Mouse (Mus musculus): Measurements from ENCODE around the gene Wbp1l. TPM values are rescaled to one million over a fixed set of nuclear protein-coding genes. Genes with fewer than 3 reads are reported as not detected.
A peak's percentile ranks its signal among the peaks of the same experiment; 100 is the strongest.

The Wbp1l gene
- polyA plus RNA-seq, 1 experiment from 2014 or later, result 30.3 TPM

DNA sequence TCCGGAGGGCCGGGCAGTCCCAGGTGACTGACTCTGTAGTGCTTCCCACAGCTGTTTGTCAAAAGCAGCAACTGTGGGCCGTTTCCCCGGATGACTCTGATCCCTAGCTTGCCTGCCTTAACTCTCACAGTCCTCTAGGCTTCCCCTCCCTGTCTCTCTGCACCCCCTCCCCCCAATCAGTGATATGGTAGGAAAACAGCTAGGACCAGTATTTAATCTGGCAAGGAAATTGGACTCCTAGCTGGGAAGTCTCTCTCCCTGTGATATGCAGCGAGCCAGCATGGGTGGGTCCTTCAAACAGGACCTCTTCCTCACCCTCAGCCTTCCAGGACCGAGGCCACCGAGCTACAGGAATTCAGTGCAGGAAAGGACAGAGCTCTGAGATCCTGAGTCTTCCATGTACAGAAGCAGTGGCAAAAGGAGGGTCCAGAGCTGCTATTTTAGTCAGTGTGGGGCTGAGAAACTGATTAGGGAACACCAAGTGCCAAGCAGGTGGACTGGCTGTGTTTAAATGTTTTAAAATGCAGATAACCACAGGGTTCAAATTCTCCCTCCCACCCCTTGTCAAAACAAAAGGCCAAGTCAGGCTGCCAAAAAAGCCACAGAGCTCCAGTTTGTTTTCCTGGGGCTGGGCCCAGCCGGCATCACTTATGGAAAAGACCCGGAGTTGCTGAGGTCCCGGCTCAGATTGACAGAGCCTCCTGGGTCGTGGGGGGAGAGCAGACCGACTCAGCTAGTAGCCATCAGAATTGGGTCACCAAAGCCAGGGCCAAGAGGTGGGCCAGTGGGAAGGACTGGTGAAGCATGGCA lies 46.1 kb downstream of the Wbp1l start:
- ATAC-seq (ENCODE audit: low FRiP score) (no peak), DNase-seq (ENCODE audit: low spot score, missing footprints) (peak; percentile 86)
- no peaks in the 10 kb centered on the region for H3K27me3 ChIP-seq (ENCODE audit: control insufficient read depth, insufficient read depth, low read length)
- H3K4me3 ChIP-seq (ENCODE audit: low read depth, low read length), result no peak overlapping the region
- H3K27ac ChIP-seq (ENCODE audit: low read depth, low read length), result peak overlapping the region; percentile 25; the same call in 1 of the 2 replicates
- H3K4me2 ChIP-seq, result no peak overlapping the region
- no peaks in the 10 kb centered on the region for H3K9me3 ChIP-seq (ENCODE audit: control insufficient read depth, low read length)
- no peak overlapping the region for H3K9ac ChIP-seq (ENCODE audit: low read length)
- 31% methylated on average over 12 of the region's 12 CpGs for WGBS
- H3K36me3 ChIP-seq (ENCODE audit: control insufficient read depth, insufficient read depth, low read length), result no peaks in the 10 kb centered on the region
- H3K4me1 ChIP-seq (ENCODE audit: control insufficient read depth, insufficient read depth, low read length), result peaks cover 24% of the 10 kb centered on the region

DNA sequence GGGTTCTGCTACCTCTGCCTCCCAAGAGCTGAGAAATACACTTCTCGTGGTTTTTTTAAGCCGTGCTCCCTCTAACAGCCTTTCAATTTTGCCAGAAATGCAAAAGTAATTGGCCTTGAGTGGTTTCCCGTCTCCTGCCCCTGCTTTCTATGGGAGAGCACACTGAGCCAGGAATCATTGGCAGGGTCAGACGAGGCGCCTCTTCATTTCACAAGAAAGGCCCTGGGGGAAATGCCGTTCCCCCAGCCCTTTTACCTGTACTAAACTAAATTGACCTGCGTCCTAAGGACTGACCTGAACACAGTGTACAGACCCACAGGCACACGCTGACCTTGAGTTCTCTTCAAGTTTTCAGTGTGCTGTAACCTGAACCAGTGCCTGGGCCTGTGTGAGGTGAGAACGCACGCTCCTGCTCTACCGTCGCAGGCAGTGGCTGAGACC lies 47.2 kb downstream of the Wbp1l start:
- no peaks in the 10 kb centered on the region for H3K27me3 ChIP-seq (ENCODE audit: control insufficient read depth, insufficient read depth, low read length)
- ATAC-seq (ENCODE audit: low FRiP score) (no peak), DNase-seq (ENCODE audit: low spot score, missing footprints) (no peak)
- H3K9me3 ChIP-seq (ENCODE audit: control insufficient read depth, low read length), result no peaks in the 10 kb centered on the region
- H3K4me3 ChIP-seq (ENCODE audit: low read depth, low read length), result no peak overlapping the region
- no peak overlapping the region for H3K4me2 ChIP-seq
- no peaks in the 10 kb centered on the region for H3K36me3 ChIP-seq (ENCODE audit: control insufficient read depth, insufficient read depth, low read length)
- no peak overlapping the region for H3K27ac ChIP-seq (ENCODE audit: low read depth, low read length)
- H3K9ac ChIP-seq (ENCODE audit: low read length), result no peak overlapping the region
- H3K4me1 ChIP-seq (ENCODE audit: control insufficient read depth, insufficient read depth, low read length), result peaks cover 24% of the 10 kb centered on the region
- WGBS, result 84% methylated on average over 12 of the region's 12 CpGs

DNA sequence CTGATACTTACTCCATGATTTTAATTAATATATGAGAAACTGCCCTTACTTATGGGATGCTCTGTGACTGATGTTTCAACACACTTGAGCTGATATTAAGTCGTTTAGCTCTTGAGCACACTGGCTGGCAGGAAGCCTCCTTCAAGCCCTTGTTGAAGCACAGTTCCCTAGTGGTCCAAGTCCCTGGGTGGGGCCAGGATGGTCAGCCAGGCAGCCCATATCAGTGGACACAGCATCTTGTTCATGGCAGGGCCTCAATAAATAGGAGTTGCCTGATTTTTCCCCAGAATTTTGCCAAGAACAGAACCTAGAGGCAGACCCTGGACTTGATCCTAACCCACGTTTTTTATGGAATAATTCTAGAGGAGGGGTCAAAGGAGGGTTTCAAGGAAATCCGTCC lies 48.4 kb downstream of the Wbp1l start:
- 77% methylated on average over 3 of the region's 3 CpGs for WGBS
- Histone ChIP-seq H3K4me2 (no peak overlapping the region), H3K27ac (ENCODE audit: low read depth, low read length) (no peak overlapping the region), H3K27me3 (ENCODE audit: control insufficient read depth, insufficient read depth, low read length) (no peaks in the 10 kb centered on the region), H3K9ac (ENCODE audit: low read length) (no peak overlapping the region), H3K9me3 (ENCODE audit: control insufficient read depth, low read length) (no peaks in the 10 kb centered on the region), H3K36me3 (ENCODE audit: control insufficient read depth, insufficient read depth, low read length) (no peaks in the 10 kb centered on the region), H3K4me3 (ENCODE audit: low read depth, low read length) (no peak overlapping the region), H3K4me1 (ENCODE audit: control insufficient read depth, insufficient read depth, low read length) (peaks cover 15% of the 10 kb centered on the region)
- DNase-seq (ENCODE audit: low spot score, missing footprints), result no peak
- ATAC-seq (ENCODE audit: low FRiP score), result no peak

DNA sequence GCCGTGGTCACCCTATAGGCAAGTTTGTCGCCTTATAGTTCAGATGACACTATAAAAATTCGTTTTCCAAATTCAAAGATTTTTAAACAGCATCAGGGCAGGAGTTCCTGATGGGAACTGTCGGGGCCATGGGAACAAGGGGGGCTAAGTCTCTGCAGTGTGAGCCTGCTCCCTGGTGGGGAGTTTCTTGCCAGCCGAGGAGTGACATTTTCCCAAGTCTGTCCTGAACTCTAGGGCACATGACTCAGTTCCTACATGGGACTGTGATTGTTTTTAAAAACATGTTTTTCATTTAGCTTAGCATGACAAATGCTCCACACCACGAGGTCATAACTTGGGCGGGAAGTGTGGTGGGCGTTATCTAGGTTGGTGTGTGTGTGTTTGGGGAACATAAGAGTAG lies 49.0 kb downstream of the Wbp1l start:
- no peaks in the 10 kb centered on the region for H3K9me3 ChIP-seq (ENCODE audit: control insufficient read depth, low read length)
- no peak overlapping the region for H3K9ac ChIP-seq (ENCODE audit: low read length)
- ATAC-seq (ENCODE audit: low FRiP score) (no peak), DNase-seq (ENCODE audit: low spot score, missing footprints) (no peak)
- H3K4me3 ChIP-seq (ENCODE audit: low read depth, low read length), result no peak overlapping the region
- H3K4me2 ChIP-seq, result no peak overlapping the region
- no peaks in the 10 kb centered on the region for H3K36me3 ChIP-seq (ENCODE audit: control insufficient read depth, insufficient read depth, low read length)
- no peak overlapping the region for H3K27ac ChIP-seq (ENCODE audit: low read depth, low read length)
- no peaks in the 10 kb centered on the region for H3K27me3 ChIP-seq (ENCODE audit: control insufficient read depth, insufficient read depth, low read length)
- H3K4me1 ChIP-seq (ENCODE audit: control insufficient read depth, insufficient read depth, low read length), result peaks cover 15% of the 10 kb centered on the region
- WGBS, result 86% methylated on average over 8 of the region's 8 CpGs

DNA sequence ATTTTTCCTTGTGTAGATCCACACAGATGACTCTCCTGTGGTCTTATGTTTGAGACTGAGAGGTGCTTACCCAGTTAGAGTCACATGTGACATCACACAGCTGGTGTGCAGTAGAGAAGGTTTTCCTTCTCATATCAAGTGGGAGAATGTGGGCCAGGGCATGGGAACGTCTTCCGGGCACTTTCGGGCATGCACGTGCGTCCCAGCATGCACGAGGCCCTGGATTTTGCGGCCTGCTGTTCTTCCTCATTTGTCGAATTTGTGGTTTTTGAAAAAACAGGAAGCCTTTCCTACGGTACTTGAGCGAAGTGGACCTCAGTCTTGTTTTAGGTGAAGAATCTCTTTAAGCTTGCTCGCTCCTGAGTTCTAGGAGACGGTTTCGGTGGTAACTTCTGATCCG lies 49.7 kb downstream of the Wbp1l start:
- Histone ChIP-seq H3K27me3 (ENCODE audit: control insufficient read depth, insufficient read depth, low read length) (no peaks in the 10 kb centered on the region), H3K4me3 (ENCODE audit: low read depth, low read length) (no peak overlapping the region), H3K36me3 (ENCODE audit: control insufficient read depth, insufficient read depth, low read length) (no peaks in the 10 kb centered on the region), H3K4me1 (ENCODE audit: control insufficient read depth, insufficient read depth, low read length) (peaks cover 15% of the 10 kb centered on the region), H3K9me3 (ENCODE audit: control insufficient read depth, low read length) (no peaks in the 10 kb centered on the region), H3K27ac (ENCODE audit: low read depth, low read length) (no peak overlapping the region), H3K4me2 (no peak overlapping the region), H3K9ac (ENCODE audit: low read length) (no peak overlapping the region)
- WGBS, result 97% methylated on average over 14 of the region's 14 CpGs
- ATAC-seq (ENCODE audit: low FRiP score) (no peak), DNase-seq (ENCODE audit: low spot score, missing footprints) (no peak)

DNA sequence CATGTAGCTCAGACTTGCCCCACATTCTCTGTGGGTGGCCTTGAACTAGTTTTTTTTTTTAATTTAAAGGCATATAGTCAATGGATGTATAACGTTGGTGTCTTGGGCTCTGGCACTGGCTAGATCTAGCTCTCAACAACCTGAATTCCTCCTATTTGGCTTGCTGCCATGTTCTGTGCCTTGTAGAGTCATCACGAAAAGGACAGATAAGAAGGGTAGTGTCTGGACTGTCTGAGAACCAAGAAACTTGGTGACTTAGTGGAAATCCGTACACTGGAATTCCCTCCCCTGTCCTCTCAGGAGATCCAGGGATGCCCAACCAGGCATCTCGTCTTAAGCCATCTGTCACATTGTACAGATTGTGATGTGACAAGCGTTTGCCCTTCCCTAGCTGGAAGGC lies 54.3 kb downstream of the Wbp1l start:
- Histone ChIP-seq H3K9ac (ENCODE audit: low read length) (no peak overlapping the region), H3K4me3 (ENCODE audit: low read depth, low read length) (no peak overlapping the region), H3K27ac (ENCODE audit: low read depth, low read length) (no peak overlapping the region), H3K9me3 (ENCODE audit: control insufficient read depth, low read length) (no peaks in the 10 kb centered on the region), H3K4me2 (no peak overlapping the region), H3K36me3 (ENCODE audit: control insufficient read depth, insufficient read depth, low read length) (peaks cover 16% of the 10 kb centered on the region), H3K4me1 (ENCODE audit: control insufficient read depth, insufficient read depth, low read length) (no peaks in the 10 kb centered on the region), H3K27me3 (ENCODE audit: control insufficient read depth, insufficient read depth, low read length) (no peaks in the 10 kb centered on the region)
- ATAC-seq (ENCODE audit: low FRiP score), result no peak
- WGBS, result 87% methylated on average over 5 of the region's 5 CpGs
- DNase-seq (ENCODE audit: low spot score, missing footprints), result no peak

DNA sequence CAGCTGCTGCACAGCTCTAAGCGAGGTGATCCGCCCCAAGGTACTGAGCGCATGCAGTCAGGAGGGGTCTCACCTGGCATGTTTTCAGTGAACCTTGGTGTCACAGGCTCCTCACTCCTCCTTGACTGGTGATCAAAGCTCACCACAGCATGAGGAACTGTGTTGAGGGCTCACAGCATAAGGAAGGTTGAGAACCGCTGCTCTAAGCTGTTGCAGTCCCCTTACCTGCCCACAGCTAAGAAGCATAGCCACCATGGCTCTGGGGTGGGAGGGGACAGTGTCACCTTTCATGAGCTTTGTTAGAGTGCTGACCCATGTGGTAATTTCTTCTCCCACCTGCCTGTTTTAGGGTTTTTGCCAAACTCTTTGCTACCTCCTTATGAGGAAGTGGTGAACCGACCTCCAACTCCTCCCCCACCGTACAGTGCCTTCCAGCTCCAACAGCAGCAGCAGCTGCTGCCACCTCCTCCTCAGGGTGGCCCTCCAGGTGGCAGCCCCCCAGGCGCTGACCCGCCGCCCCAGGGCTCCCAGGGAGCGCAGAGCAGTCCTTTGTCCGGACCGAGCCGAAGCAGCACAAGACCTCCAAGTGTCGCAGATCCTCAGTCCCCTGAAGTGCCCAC lies 54.8 kb downstream of the Wbp1l start:
- peaks cover 16% of the 10 kb centered on the region for H3K36me3 ChIP-seq (ENCODE audit: control insufficient read depth, insufficient read depth, low read length)
- no peak overlapping the region for H3K4me3 ChIP-seq (ENCODE audit: low read depth, low read length)
- no peak overlapping the region for H3K27ac ChIP-seq (ENCODE audit: low read depth, low read length)
- DNase-seq (ENCODE audit: low spot score, missing footprints) (no peak), ATAC-seq (ENCODE audit: low FRiP score) (no peak)
- H3K9me3 ChIP-seq (ENCODE audit: control insufficient read depth, low read length), result no peaks in the 10 kb centered on the region
- no peaks in the 10 kb centered on the region for H3K27me3 ChIP-seq (ENCODE audit: control insufficient read depth, insufficient read depth, low read length)
- no peak overlapping the region for H3K9ac ChIP-seq (ENCODE audit: low read length)
- 91% methylated on average over 14 of the region's 14 CpGs for WGBS
- no peaks in the 10 kb centered on the region for H3K4me1 ChIP-seq (ENCODE audit: control insufficient read depth, insufficient read depth, low read length)
- no peak overlapping the region for H3K4me2 ChIP-seq

DNA sequence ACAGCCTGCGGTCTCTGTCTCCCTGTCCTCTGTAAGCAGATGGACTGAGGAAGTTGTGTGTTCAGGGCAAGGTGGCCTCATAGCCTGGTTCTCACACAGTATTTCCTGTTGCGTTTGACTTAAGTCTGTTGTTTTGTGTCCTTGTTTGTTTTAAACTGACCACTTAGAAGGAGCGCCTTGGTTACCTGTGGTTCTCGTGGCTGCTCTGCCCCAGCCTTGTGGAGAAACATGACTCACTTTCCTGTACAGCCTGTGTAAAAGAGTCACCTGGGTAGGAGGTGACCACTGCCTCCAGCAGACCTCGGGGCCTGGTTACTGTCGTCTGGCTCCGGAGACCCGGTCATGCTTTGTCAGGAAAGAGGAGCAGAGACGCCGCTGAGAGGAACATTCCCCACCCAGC lies 56.7 kb downstream of the Wbp1l start:
- no peaks in the 10 kb centered on the region for H3K9me3 ChIP-seq (ENCODE audit: control insufficient read depth, low read length)
- no peaks in the 10 kb centered on the region for H3K4me1 ChIP-seq (ENCODE audit: control insufficient read depth, insufficient read depth, low read length)
- ATAC-seq (ENCODE audit: low FRiP score) (no peak), DNase-seq (ENCODE audit: low spot score, missing footprints) (no peak)
- peaks cover 16% of the 10 kb centered on the region for H3K36me3 ChIP-seq (ENCODE audit: control insufficient read depth, insufficient read depth, low read length)
- 93% methylated on average over 10 of the region's 10 CpGs for WGBS
- H3K27ac ChIP-seq (ENCODE audit: low read depth, low read length), result no peak overlapping the region
- no peak overlapping the region for H3K4me3 ChIP-seq (ENCODE audit: low read depth, low read length)
- H3K9ac ChIP-seq (ENCODE audit: low read length), result no peak overlapping the region
- H3K27me3 ChIP-seq (ENCODE audit: control insufficient read depth, insufficient read depth, low read length), result no peaks in the 10 kb centered on the region
- no peak overlapping the region for H3K4me2 ChIP-seq

DNA sequence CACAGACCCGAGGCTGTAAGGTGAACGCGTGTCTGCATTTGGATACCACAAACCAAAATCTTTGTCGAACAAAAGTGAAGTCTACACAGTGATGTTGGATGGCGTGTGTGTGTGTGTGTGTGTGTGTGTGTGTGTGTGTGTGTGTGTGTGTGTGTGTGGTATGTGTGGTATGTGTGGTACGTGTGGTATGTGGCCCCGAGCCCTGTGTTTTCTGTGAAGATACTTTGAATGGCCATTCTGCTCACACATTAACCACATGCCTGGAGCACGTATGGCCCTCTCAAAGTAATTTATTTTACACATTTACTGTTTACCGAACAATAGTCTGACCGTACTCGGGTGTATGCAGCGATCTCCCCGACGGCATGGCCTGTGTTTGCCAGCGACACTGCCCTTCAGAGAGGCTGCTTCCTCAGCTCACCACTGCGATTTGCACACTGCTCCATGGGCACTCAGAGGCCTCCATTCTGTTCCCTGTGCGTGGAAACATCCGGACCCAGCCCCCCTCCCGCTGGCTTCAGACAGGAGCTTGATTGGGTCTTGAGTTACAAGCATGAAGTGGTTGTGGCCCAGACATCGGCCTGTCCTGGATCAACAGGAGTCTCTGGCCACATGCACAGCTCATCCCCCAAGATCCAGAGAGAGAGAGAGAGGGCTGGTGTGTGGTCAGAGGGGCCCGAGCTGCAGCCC lies 57.4 kb downstream of the Wbp1l start:
- 95% methylated on average over 21 of the region's 21 CpGs for WGBS
- no peaks in the 10 kb centered on the region for H3K27me3 ChIP-seq (ENCODE audit: control insufficient read depth, insufficient read depth, low read length)
- no peaks in the 10 kb centered on the region for H3K9me3 ChIP-seq (ENCODE audit: control insufficient read depth, low read length)
- H3K36me3 ChIP-seq (ENCODE audit: control insufficient read depth, insufficient read depth, low read length), result peaks cover 16% of the 10 kb centered on the region
- ATAC-seq (ENCODE audit: low FRiP score) (no peak), DNase-seq (ENCODE audit: low spot score, missing footprints) (no peak)
- no peak overlapping the region for H3K9ac ChIP-seq (ENCODE audit: low read length)
- no peak overlapping the region for H3K27ac ChIP-seq (ENCODE audit: low read depth, low read length)
- no peaks in the 10 kb centered on the region for H3K4me1 ChIP-seq (ENCODE audit: control insufficient read depth, insufficient read depth, low read length)
- H3K4me3 ChIP-seq (ENCODE audit: low read depth, low read length), result no peak overlapping the region
- H3K4me2 ChIP-seq, result no peak overlapping the region
